Mouse (Mus musculus): ENCODE measurements at regions not wholly inside any gene's neighbourhood (a gene's known extent, or its start where the extent isn't known, plus 50 kb on each side); places are given as distances from the start of the nearest gene placed in this dataset.

- TF ChIP-seq ZNF384 (IDR thresholded peaks at IDR 0.05; ENCODE audit: low read depth, low read length) (no peak), CTCF (conservative IDR thresholded peaks at IDR 0.05 in 1 of 2, IDR thresholded peaks at IDR 0.05 in 1 of 2; ENCODE audit: low read depth in 2 of 2, low read length in 2 of 2) (no peak), TBP (conservative IDR thresholded peaks at IDR 0.05; ENCODE audit: low read depth, low read length) (no peak), SIN3A (IDR thresholded peaks at IDR 0.05; ENCODE audit: low read length) (no peak), EP300 (IDR thresholded peaks at IDR 0.05; ENCODE audit: low read length) (no peak), ELF1 (IDR thresholded peaks at IDR 0.05; ENCODE audit: low read depth, low read length) (no peak), RCOR1 (conservative IDR thresholded peaks at IDR 0.05; ENCODE audit: low read depth, low read length) (no peak), JUND (conservative IDR thresholded peaks at IDR 0.05; ENCODE audit: low read depth, low read length) (no peak), POLR2A (IDR thresholded peaks at IDR 0.05; ENCODE audit: low read depth, low read length) (no peak), KAT2A (IDR thresholded peaks at IDR 0.05; ENCODE audit: insufficient replicate concordance, low read length) (no peak), TCF12 (IDR thresholded peaks at IDR 0.05; ENCODE audit: low read depth, low read length) (no peak), SMC3 (IDR thresholded peaks at IDR 0.05; ENCODE audit: low read depth, low read length) (no peak), GABPA (IDR thresholded peaks at IDR 0.05; ENCODE audit: insufficient replicate concordance, low read depth, low read length) (no peak)
Measured at GRCm38 (mm10) chr1:88851931-88852330, 149.9 kb upstream of the Arl4c start.
